ENCODE assay signal across 24 mouse cellular contexts in the genomic region with DNA sequence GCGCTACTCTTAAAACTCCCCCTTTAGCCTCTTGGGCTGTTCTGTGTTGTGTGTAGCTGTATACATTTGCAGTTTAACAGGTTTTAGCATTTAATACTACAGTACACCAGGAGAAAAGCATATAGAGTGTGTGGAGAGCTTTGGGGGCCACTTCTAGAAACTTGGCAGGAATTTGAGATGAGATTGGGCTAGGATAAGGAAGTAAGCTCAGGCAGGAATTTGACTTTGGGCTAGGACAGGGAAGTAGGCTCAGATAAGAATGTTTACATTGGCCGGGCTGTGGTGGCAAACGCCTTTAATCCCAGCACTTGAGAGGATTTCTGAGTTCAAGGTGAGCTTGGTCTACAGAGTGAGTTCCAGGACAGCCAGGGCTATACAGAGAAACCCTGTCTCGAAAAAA. TPM values are rescaled to one million over a fixed set of nuclear protein-coding genes. Genes with fewer than 3 reads are reported as not detected.
"Had no signal": no experiment of that assay in that cellular context is flagged by ENCODE, and none has a peak within 500 bp of the region (broad histone marks: within the 10 kb centered on the region; RNA-seq: fewer than 3 reads in every experiment).

No protein-coding gene starts in this region.

- H3K27me3 ChIP-seq: liver, embryonic 12.5 days; midbrain, embryonic 12.5 days; neural tube, embryonic 13.5 days; neural tube, embryonic 15.5 days had no signal

- H3K27ac ChIP-seq: liver, embryonic 12.5 days; liver, embryonic 14.5 days; midbrain, embryonic 10.5 days; midbrain, embryonic 12.5 days; neural tube, embryonic 13.5 days; neural tube, embryonic 15.5 days had no signal

- H3K4me1 ChIP-seq: liver, embryonic 12.5 days; midbrain, embryonic 10.5 days; midbrain, embryonic 12.5 days; neural tube, embryonic 13.5 days; neural tube, embryonic 15.5 days had no signal

- H3K4me2 ChIP-seq: liver, embryonic 12.5 days; midbrain, embryonic 12.5 days; neural tube, embryonic 13.5 days; neural tube, embryonic 15.5 days had no signal

- H3K4me3 ChIP-seq: liver, embryonic 12.5 days; midbrain, embryonic 10.5 days; midbrain, embryonic 12.5 days; myocyte; neural tube, embryonic 13.5 days; neural tube, embryonic 15.5 days had no signal

- H3K9ac ChIP-seq: liver, embryonic 12.5 days; liver, embryonic 14.5 days; midbrain, embryonic 12.5 days; neural tube, embryonic 13.5 days; neural tube, embryonic 15.5 days had no signal

- H3K9me3 ChIP-seq: liver, embryonic 12.5 days; midbrain, embryonic 10.5 days; midbrain, embryonic 12.5 days; neural tube, embryonic 13.5 days; neural tube, embryonic 15.5 days had no signal

- ATAC-seq: liver, embryonic 12.5 days; midbrain, embryonic 16.5 days had no signal

- DNase-seq: lung, adult 18-20 months; lung, postnatal 10 days; midbrain, embryonic 14.5 days; retina, postnatal 1 day; right cerebral cortex, adult 18-20 months; right cerebral cortex, postnatal 25 days; right cerebral cortex, postnatal 4 days; spleen, adult 18-20 months; thymus, adult 2 months; thymus, postnatal 25 days; thymus, postnatal 4 days had no signal

- H3K36me3 ChIP-seq: midbrain, embryonic 12.5 days had no signal

RNA-seq across cellular contexts. Expression of gene Ccdc81, which starts 46.0 kb away (rescaled TPM):
- polyA plus RNA-seq: liver, adult 2 months; liver, embryonic 12.5 days; liver, embryonic 14.5 days; liver, embryonic 16.5 days; myocyte; neural tube, embryonic 11.5 days; small intestine, adult 2 months; stomach, embryonic 14.5 days; thymus, adult 2 months had no signal
